Mouse (Mus musculus): Measurements from ENCODE around the gene Atp8a2. TPM values are rescaled to one million over a fixed set of nuclear protein-coding genes. Genes with fewer than 3 reads are reported as not detected.

Gene Atp8a2
- polyA plus RNA-seq, 1 experiment from 2014 or later: 51.5 TPM

DNA sequence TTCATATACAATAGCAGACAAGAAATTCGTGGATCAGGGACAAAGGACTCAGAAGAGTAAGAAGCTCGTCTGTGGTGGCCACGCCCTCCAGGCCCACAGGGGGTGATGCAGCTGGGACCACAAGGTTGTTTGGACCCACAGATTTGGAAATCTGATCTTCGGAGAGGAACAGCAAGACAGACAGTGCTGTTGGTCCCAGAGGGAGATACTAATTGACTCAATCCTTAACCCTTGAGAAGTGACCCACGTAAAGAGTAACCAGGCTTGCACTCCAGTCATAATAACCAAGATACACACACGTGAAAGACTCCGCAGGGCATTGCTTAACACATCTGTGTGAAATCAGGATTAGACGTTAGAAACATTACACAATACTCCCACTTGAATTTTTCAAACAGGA is 605.1 kb downstream of the Atp8a2 start:
- 72% methylated on average over 8 of the region's 8 CpGs for WGBS

DNA sequence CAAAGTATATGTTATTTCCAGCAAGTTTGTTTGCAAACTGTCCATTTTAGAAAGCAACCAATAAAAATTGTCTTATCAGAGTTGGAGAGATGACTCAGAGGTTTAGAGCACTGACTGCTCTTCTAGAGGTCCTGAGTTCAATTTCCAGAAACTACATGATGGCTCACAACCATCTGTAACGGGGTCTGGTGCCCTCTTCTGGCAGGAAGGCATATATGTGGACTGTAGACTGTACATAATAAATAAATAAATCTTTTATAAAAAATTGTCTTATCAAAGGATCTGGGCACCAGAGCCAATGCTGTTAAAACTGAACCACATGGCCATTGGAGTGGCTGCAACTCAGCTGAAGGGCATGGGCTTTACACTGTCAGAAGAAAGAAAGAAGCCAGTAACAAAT is 606.4 kb downstream of the Atp8a2 start:
- 88% methylated on average over 1 of the region's 1 CpGs for WGBS
- H3K4me2 ChIP-seq (ENCODE audit: low read depth, low read length): no peak overlapping the region
- ATAC-seq (ENCODE audit: low read depth): no peak
- H3K4me1 ChIP-seq (ENCODE audit: control insufficient read depth, insufficient read depth, low read length): no peaks in the 10 kb centered on the region; the same call in 1 of the 2 replicates
- H3K9ac ChIP-seq (replicated peaks; ENCODE audit: low read depth, low read length): no peak overlapping the region
- H3K36me3 ChIP-seq (ENCODE audit: control insufficient read depth, insufficient read depth, low read length): peaks cover 19% of the 10 kb centered on the region
- no peaks in the 10 kb centered on the region for H3K9me3 ChIP-seq (ENCODE audit: control insufficient read depth, low read length)
- no peak overlapping the region for H3K27ac ChIP-seq (ENCODE audit: low read depth, low read length)
- H3K4me3 ChIP-seq (ENCODE audit: low read depth, low read length): no peak overlapping the region
- no peaks in the 10 kb centered on the region for H3K27me3 ChIP-seq (ENCODE audit: control insufficient read depth, insufficient read depth, low read length)

More for the DNA sequence above, 605.1 kb downstream of the Atp8a2 start:
- Histone ChIP-seq H3K4me1 (ENCODE audit: control insufficient read depth, insufficient read depth, low read length) (peaks cover 5% of the 10 kb centered on the region; the same call in 1 of the 2 replicates), H3K4me2 (ENCODE audit: low read depth, low read length) (no peak overlapping the region), H3K36me3 (ENCODE audit: control insufficient read depth, insufficient read depth, low read length) (peaks cover 19% of the 10 kb centered on the region), H3K27ac (ENCODE audit: low read depth, low read length) (no peak overlapping the region), H3K27me3 (ENCODE audit: control insufficient read depth, insufficient read depth, low read length) (no peaks in the 10 kb centered on the region), H3K4me3 (ENCODE audit: low read depth, low read length) (no peak overlapping the region), H3K9me3 (ENCODE audit: control insufficient read depth, low read length) (no peaks in the 10 kb centered on the region), H3K9ac (replicated peaks; ENCODE audit: low read depth, low read length) (no peak overlapping the region)
- no peak for ATAC-seq (ENCODE audit: low read depth)

MicroRNA genes within 50 kb of the gene (microRNA counts, 519-probe panel; counts per million panel counts)
- microRNA mmu-miR-719: not detected

Small RNA genes lying within 50 kb of the gene (microRNA-seq; reads per million reads assigned to microRNA genes)
- gene Mir719: not detected

Other genes with a start within 250 kb of the Atp8a2 start
- gene Nupl1, start 54.3 kb upstream of the Atp8a2 start, polyA plus RNA-seq (2014; fragmentation: Nextera tagmentation; extraction: Ambion mirVana): 0.07 TPM in 1 of 2 replicates, not detected in the other
- gene Gm49336, start 54.3 kb upstream of the Atp8a2 start, polyA plus RNA-seq (2014; fragmentation: Nextera tagmentation; extraction: Ambion mirVana): 70.0 and 81.2 TPM in 2 replicates
- gene Mtmr6, start 68.0 kb upstream of the Atp8a2 start, polyA plus RNA-seq (2014; fragmentation: Nextera tagmentation; extraction: Ambion mirVana): 57.9 and 79.3 TPM in 2 replicates
- gene Amer2, start 176.1 kb upstream of the Atp8a2 start, polyA plus RNA-seq (2014; fragmentation: Nextera tagmentation; extraction: Ambion mirVana): 21.3 and 21.9 TPM in 2 replicates

Data from neural tube, embryonic 14.5 days (tissue).